Mouse (Mus musculus) cortical plate, adult 2 months (tissue): ENCODE measurements at regions not wholly inside any gene's neighbourhood (a gene's known extent, or its start where the extent isn't known, plus 50 kb on each side); places are given as distances from the start of the nearest gene placed in this dataset.

Source experiments
- CTCF ChIP-seq: fragments of 200-500 bp; IDR thresholded peaks from 2 replicates; pipeline ENCODE4 v1.5.1; 2011; ENCODE audit warnings: mild to moderate bottlenecking, control low read depth, low read length; ENCODE audit not compliant: insufficient read depth; ENCODE audit errors: extremely low read depth
- POLR2A ChIP-seq: fragments of 200-500 bp; IDR thresholded peaks from 2 replicates; pipeline ENCODE4 v1.6.1; 2011; ENCODE audit warnings: mild to moderate bottlenecking, low read length, control low read depth; ENCODE audit not compliant: insufficient read depth; ENCODE audit errors: extremely low read depth

DNA sequence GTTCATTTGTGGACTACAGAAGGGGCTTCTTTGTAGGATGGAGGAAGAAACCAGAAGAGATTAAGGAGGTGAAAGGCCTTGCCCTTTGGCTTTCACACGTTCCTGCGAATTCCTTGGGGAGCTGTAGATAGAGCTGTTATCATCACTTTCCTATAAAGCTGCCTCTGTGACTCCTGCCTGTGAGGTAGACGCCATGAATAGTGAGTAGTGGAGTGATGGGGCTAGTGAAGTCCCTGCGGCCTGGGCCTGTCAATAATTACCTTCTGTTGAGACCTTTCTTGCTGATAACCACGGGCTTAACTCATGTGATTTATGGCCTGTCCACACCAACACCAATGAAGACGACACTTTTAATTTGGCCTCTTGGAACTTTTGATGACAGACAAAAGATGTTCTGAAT lies 146.0 kb upstream of the Ednra start:
- no peak for TF ChIP-seq CTCF
- TF ChIP-seq POLR2A: no peak
